Mouse (Mus musculus): ENCODE measurements around the gene Tob1. TPM values are rescaled to one million over a fixed set of nuclear protein-coding genes. Genes with fewer than 3 reads are reported as not detected.

Tob1 gene
- polyA plus RNA-seq, 1 experiment = 10.7 TPM

DNA sequence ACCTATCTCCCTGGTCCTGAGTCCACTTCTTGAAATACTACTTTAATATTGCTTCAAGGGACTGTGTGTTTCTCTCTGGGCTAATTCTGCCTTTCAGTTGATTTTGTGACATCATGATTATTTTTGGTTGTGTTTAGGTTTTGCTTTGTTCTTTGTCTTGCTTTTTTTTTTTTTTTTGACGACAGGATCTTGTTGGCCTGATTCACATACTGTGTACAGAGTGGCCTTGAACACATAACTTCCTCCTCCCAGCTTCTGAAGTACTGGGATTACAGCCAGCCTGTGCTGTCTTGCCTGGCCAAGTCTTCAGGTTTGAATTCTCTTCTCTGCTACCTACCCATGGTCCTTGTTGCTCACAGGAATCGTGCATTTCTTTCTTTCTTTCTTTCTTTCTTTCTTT, 27.6 kb upstream of the Tob1 start:
- TF ChIP-seq FOSL1 (IDR thresholded peaks at IDR 0.05; ENCODE audit: insufficient read depth, low read length, poor library complexity, severe bottlenecking) (no peak), USF1 (IDR thresholded peaks at IDR 0.05; ENCODE audit: low read depth) (no peak), MYOG (IDR thresholded peaks at IDR 0.05; ENCODE audit: control insufficient read depth, extremely low read depth, insufficient read length) (no peak), CTCF (IDR thresholded peaks at IDR 0.05; ENCODE audit: control insufficient read depth, insufficient read depth, insufficient read length) (no peak), MAX (IDR thresholded peaks at IDR 0.05) (no peak), CEBPB (IDR thresholded peaks at IDR 0.05; ENCODE audit: low read depth) (no peak), MYOD1 (IDR thresholded peaks at IDR 0.05; ENCODE audit: control insufficient read depth, insufficient read length, low read depth) (no peak)
- no peaks in the 10 kb centered on the region for H3K79me2 ChIP-seq (ENCODE audit: control insufficient read depth, insufficient read depth)

GRCm38 (mm10) chr11:94189579-94189978, 21.7 kb upstream of the Tob1 start:
- H3K4me3 ChIP-seq (ENCODE audit: insufficient read depth, poor library complexity, severe bottlenecking) = no peak overlapping the region
- no peaks in the 10 kb centered on the region for H3K36me3 ChIP-seq (ENCODE audit: control insufficient read depth, insufficient read depth)
- no peaks in the 10 kb centered on the region for H3K79me3 ChIP-seq (ENCODE audit: low read depth)
- H3K27me3 ChIP-seq (ENCODE audit: control insufficient read depth, insufficient read depth, insufficient read length) = no peaks in the 10 kb centered on the region
- TF ChIP-seq FOSL1 (IDR thresholded peaks at IDR 0.05; ENCODE audit: insufficient read depth, low read length, poor library complexity, severe bottlenecking) = peak; percentile 72
- TF ChIP-seq MYOG (IDR thresholded peaks at IDR 0.05; ENCODE audit: control insufficient read depth, extremely low read depth, insufficient read length) = no peak
- TF ChIP-seq MAX (IDR thresholded peaks at IDR 0.05) = peak; percentile 21
- no peak overlapping the region for H3ac ChIP-seq (ENCODE audit: control insufficient read depth, insufficient read length, low read depth)
- no peaks in the 10 kb centered on the region for H3K79me2 ChIP-seq (ENCODE audit: control insufficient read depth, insufficient read depth)

More for the DNA sequence above, 27.6 kb upstream of the Tob1 start:
- Histone ChIP-seq H3K27me3 (ENCODE audit: control insufficient read depth, insufficient read depth, insufficient read length) (no peaks in the 10 kb centered on the region), H3ac (ENCODE audit: control insufficient read depth, insufficient read length, low read depth) (no peak overlapping the region), H3K79me3 (ENCODE audit: low read depth) (no peaks in the 10 kb centered on the region), H3K36me3 (ENCODE audit: control insufficient read depth, insufficient read depth) (no peaks in the 10 kb centered on the region), H3K4me3 (ENCODE audit: insufficient read depth, poor library complexity, severe bottlenecking) (no peak overlapping the region)

DNA sequence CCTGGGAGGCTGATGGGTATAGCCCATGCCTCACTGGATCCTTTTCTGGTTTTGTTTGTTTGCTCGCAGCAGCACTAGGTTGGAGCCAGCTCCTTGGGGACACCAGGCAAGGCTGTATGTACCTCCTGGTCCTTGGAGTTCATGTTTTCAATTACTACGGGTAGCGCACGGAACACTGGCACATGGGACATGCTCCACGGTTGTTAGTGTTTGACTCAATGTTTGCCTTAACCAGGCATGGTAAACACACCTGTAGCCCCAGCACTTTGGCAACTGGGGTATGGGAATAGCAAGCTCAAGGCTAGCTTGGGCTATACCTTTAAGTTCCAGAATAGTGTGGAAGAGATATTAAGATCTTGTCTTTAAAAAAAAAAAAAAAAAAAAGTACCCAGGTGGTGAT, 20.6 kb upstream of the Tob1 start:
- H3K4me3 ChIP-seq (ENCODE audit: insufficient read depth, poor library complexity, severe bottlenecking) = no peak overlapping the region
- no peaks in the 10 kb centered on the region for H3K36me3 ChIP-seq (ENCODE audit: control insufficient read depth, insufficient read depth)
- no peak for TF ChIP-seq FOSL1 (IDR thresholded peaks at IDR 0.05; ENCODE audit: insufficient read depth, low read length, poor library complexity, severe bottlenecking)
- TF ChIP-seq USF1 (IDR thresholded peaks at IDR 0.05; ENCODE audit: low read depth) = no peak
- no peak for TF ChIP-seq MAX (IDR thresholded peaks at IDR 0.05)
- no peak for TF ChIP-seq CTCF (IDR thresholded peaks at IDR 0.05; ENCODE audit: control insufficient read depth, insufficient read depth, insufficient read length)
- TF ChIP-seq MYOD1 (IDR thresholded peaks at IDR 0.05; ENCODE audit: control insufficient read depth, insufficient read length, low read depth) = no peak
- no peak for TF ChIP-seq MYOG (IDR thresholded peaks at IDR 0.05; ENCODE audit: control insufficient read depth, extremely low read depth, insufficient read length)
- TF ChIP-seq CEBPB (IDR thresholded peaks at IDR 0.05; ENCODE audit: low read depth) = no peak
- no peaks in the 10 kb centered on the region for H3K27me3 ChIP-seq (ENCODE audit: control insufficient read depth, insufficient read depth, insufficient read length)
- H3ac ChIP-seq (ENCODE audit: control insufficient read depth, insufficient read length, low read depth) = no peak overlapping the region
- H3K79me2 ChIP-seq (ENCODE audit: control insufficient read depth, insufficient read depth) = no peaks in the 10 kb centered on the region
- H3K79me3 ChIP-seq (ENCODE audit: low read depth) = no peaks in the 10 kb centered on the region

DNA sequence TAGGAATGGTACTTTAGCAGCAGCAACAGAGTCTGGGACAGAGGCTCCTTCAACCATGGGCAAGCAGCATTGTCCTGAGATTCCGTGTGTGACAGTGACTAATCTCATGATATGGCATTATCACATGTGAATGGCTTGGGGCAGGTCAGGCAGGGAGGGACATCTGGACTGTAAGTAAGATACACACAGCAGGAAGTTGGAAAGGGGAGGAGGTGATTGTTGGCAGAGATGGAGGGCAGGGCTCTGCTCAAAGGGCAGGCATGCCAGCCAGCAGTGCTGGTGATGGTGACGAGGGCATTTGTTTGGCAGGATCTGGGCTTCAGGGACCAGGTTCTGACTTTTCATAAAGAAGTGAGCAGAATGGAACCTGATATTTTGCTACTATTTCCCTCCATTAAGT, 18.1 kb upstream of the Tob1 start:
- TF ChIP-seq FOSL1 (IDR thresholded peaks at IDR 0.05; ENCODE audit: insufficient read depth, low read length, poor library complexity, severe bottlenecking) (no peak), CTCF (IDR thresholded peaks at IDR 0.05; ENCODE audit: control insufficient read depth, insufficient read depth, insufficient read length) (no peak), MYOG (IDR thresholded peaks at IDR 0.05; ENCODE audit: control insufficient read depth, extremely low read depth, insufficient read length) (no peak), USF1 (IDR thresholded peaks at IDR 0.05; ENCODE audit: low read depth) (no peak), MYOD1 (IDR thresholded peaks at IDR 0.05; ENCODE audit: control insufficient read depth, insufficient read length, low read depth) (no peak), CEBPB (IDR thresholded peaks at IDR 0.05; ENCODE audit: low read depth) (no peak), MAX (IDR thresholded peaks at IDR 0.05) (no peak)
- no peaks in the 10 kb centered on the region for H3K36me3 ChIP-seq (ENCODE audit: control insufficient read depth, insufficient read depth)
- no peak overlapping the region for H3ac ChIP-seq (ENCODE audit: control insufficient read depth, insufficient read length, low read depth)
- H3K4me3 ChIP-seq (ENCODE audit: insufficient read depth, poor library complexity, severe bottlenecking) = no peak overlapping the region
- H3K27me3 ChIP-seq (ENCODE audit: control insufficient read depth, insufficient read depth, insufficient read length) = no peaks in the 10 kb centered on the region
- no peaks in the 10 kb centered on the region for H3K79me3 ChIP-seq (ENCODE audit: low read depth)
- no peaks in the 10 kb centered on the region for H3K79me2 ChIP-seq (ENCODE audit: control insufficient read depth, insufficient read depth)

DNA sequence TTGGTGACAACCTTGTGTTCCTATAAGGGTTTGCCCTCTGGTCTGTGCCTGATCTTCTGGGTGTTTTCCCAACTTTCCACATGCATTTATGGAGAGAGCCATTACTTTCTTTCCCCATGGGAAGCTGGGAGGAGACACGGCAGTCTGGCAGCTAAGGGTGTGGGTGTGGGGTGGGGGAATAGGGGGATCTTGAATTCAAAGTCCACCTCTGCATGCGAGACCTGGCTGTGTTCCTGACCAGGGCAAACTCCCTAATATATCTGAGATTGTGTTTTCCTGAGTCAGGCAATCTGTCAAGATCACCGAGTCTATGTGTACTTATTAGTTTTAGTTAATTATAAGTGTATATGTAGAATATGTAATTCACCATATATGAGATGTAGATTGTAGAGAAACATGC, 14.9 kb upstream of the Tob1 start:
- Histone ChIP-seq H3ac (ENCODE audit: control insufficient read depth, insufficient read length, low read depth) (no peak overlapping the region), H3K36me3 (ENCODE audit: control insufficient read depth, insufficient read depth) (no peaks in the 10 kb centered on the region), H3K27me3 (ENCODE audit: control insufficient read depth, insufficient read depth, insufficient read length) (no peaks in the 10 kb centered on the region), H3K4me3 (ENCODE audit: insufficient read depth, poor library complexity, severe bottlenecking) (no peak overlapping the region), H3K79me2 (ENCODE audit: control insufficient read depth, insufficient read depth) (no peaks in the 10 kb centered on the region), H3K79me3 (ENCODE audit: low read depth) (no peaks in the 10 kb centered on the region)
- no peak for TF ChIP-seq CTCF (IDR thresholded peaks at IDR 0.05; ENCODE audit: control insufficient read depth, insufficient read depth, insufficient read length)
- TF ChIP-seq MYOG (IDR thresholded peaks at IDR 0.05; ENCODE audit: control insufficient read depth, extremely low read depth, insufficient read length) = no peak
- no peak for TF ChIP-seq FOSL1 (IDR thresholded peaks at IDR 0.05; ENCODE audit: insufficient read depth, low read length, poor library complexity, severe bottlenecking)

- Histone ChIP-seq H3K27me3 (ENCODE audit: control insufficient read depth, insufficient read depth, insufficient read length) (no peaks in the 10 kb centered on the region), H3K79me2 (ENCODE audit: control insufficient read depth, insufficient read depth) (no peaks in the 10 kb centered on the region), H3K4me3 (ENCODE audit: insufficient read depth, poor library complexity, severe bottlenecking) (no peak overlapping the region), H3K79me3 (ENCODE audit: low read depth) (no peaks in the 10 kb centered on the region), H3ac (ENCODE audit: control insufficient read depth, insufficient read length, low read depth) (no peak overlapping the region), H3K36me3 (ENCODE audit: control insufficient read depth, insufficient read depth) (no peaks in the 10 kb centered on the region)
- TF ChIP-seq USF1 (IDR thresholded peaks at IDR 0.05; ENCODE audit: low read depth) = no peak
- no peak for TF ChIP-seq CEBPB (IDR thresholded peaks at IDR 0.05; ENCODE audit: low read depth)
- TF ChIP-seq CTCF (IDR thresholded peaks at IDR 0.05; ENCODE audit: control insufficient read depth, insufficient read depth, insufficient read length) = no peak
- no peak for TF ChIP-seq MAX (IDR thresholded peaks at IDR 0.05)
- no peak for TF ChIP-seq FOSL1 (IDR thresholded peaks at IDR 0.05; ENCODE audit: insufficient read depth, low read length, poor library complexity, severe bottlenecking)
- no peak for TF ChIP-seq MYOD1 (IDR thresholded peaks at IDR 0.05; ENCODE audit: control insufficient read depth, insufficient read length, low read depth)
- no peak for TF ChIP-seq MYOG (IDR thresholded peaks at IDR 0.05; ENCODE audit: control insufficient read depth, extremely low read depth, insufficient read length)
These were observed 12.7 kb upstream of the Tob1 start for GRCm38 (mm10) chr11:94198405-94199146.
